Mouse (Mus musculus) heart, postnatal 25 days (tissue): ENCODE measurements around the gene Slc25a10. TPM values are rescaled to one million over a fixed set of nuclear protein-coding genes. Genes with fewer than 3 reads are reported as not detected.

Experiments
- DNase-seq: peaks from one replicate; pipeline ENCODE4 v3.0.0; 2022; ENCODE audit warnings: low spot score
- intact Hi-C: fragments of 180-260 bp; cut with DNase I; formaldehyde crosslinking; loops from one replicate; pipeline ENCODE4 v1.15.1; 2025
- total RNA-seq, 2 experiments: library from RNA; stranded (reverse); gene quantifications; 2 replicates each; pipeline ENCODE4 v1.2.3; 2021

Gene Slc25a10
- total RNA-seq, 2 experiments from 2014 or later: 13.1 to 14.8 TPM

- intact Hi-C loops: no loop called here
- no peak for DNase-seq
Measured at GRCm38 (mm10) chr11:120483448-120483934, 8.1 kb upstream of the Slc25a10 start.

DNA sequence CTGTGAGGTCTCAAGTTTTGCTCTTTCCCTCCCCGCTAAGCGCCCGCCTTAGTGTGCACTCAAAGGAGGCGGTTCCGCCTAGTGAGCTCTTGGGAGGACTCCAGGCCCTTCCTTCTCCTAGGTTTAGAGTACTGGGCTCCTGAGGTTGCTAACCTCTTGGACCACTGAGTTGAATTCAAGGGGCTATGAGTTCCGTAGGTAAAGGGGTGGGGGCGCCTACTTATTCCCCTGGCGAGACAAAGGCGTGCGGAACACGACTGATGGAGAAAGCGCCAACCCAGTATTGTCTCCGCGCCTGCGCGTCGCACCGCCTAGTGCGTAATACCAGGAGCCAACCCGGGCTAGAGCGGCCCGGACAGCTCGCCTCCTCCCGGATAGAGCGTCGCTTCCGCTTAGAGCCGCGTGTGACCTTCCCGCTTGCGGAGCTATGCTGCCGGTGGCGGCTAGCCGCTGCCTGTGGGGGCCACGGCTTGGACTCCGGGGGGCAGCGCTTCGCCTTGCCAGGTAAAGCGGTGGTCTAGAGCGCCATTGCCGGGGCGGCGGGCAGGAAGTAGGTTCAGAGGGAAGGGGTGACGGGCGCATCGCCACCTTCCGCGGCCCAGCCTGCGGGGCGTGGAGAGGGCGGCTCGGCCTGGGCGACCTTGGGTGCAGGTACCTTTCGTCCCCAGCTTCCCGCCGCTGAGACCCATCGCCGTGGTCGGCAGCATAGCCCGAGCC is 7.2 kb upstream of the Slc25a10 start, which contains the start of gene Mrpl12:
Mrpl12 (plus strand) TSS at position 349 of the 717 bp plus-strand sequence.
- DNase-seq: peak; percentile 75
- intact Hi-C loops: no loop called here

GRCm38 (mm10) chr11:120485251-120485650 is 6.4 kb upstream of the Slc25a10 start:
- no peak for DNase-seq
- intact Hi-C loops: loop anchor here (5.0 kb wide), 2 partner anchors 232 to 292 kb away; no protein-coding TSS in a partner anchor

DNA sequence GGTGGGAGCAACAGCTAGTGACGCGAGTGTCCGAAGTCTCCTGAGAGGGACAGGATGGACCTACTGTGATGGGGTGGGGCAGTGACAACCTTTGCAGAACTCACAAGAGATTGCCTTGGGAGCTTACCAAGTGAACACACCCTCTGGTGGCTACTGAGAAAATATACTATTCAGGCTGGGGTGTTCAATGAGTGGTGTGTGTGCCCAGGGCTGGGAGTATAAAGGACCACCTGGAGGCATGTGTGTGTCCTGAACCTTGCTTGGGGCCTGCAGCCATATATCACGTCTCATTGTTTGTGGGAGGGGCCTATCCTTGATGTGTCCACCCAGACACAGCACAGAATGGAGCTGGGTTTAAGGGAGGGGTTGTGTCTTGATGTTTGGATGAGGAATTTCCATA is 3.1 kb upstream of the Slc25a10 start:
- intact Hi-C loops: loop anchor here (2.0 to 5.0 kb wide), 4 partner anchors 20 to 289 kb away; no protein-coding TSS in a partner anchor

GRCm38 (mm10) chr11:120489054-120489761 is 2.4 kb upstream of the Slc25a10 start:
- peak; percentile 40 for DNase-seq
- intact Hi-C loops: loop anchor here (2.0 to 5.0 kb wide), 4 partner anchors 20 to 288 kb away; no protein-coding TSS in a partner anchor

More for the DNA sequence above, 3.1 kb upstream of the Slc25a10 start:
- DNase-seq: no peak

- DNase-seq: no peak
- intact Hi-C loops: no loop called here
Measured at GRCm38 (mm10) chr11:120490291-120491046, 1.2 kb upstream of the Slc25a10 start.

DNA sequence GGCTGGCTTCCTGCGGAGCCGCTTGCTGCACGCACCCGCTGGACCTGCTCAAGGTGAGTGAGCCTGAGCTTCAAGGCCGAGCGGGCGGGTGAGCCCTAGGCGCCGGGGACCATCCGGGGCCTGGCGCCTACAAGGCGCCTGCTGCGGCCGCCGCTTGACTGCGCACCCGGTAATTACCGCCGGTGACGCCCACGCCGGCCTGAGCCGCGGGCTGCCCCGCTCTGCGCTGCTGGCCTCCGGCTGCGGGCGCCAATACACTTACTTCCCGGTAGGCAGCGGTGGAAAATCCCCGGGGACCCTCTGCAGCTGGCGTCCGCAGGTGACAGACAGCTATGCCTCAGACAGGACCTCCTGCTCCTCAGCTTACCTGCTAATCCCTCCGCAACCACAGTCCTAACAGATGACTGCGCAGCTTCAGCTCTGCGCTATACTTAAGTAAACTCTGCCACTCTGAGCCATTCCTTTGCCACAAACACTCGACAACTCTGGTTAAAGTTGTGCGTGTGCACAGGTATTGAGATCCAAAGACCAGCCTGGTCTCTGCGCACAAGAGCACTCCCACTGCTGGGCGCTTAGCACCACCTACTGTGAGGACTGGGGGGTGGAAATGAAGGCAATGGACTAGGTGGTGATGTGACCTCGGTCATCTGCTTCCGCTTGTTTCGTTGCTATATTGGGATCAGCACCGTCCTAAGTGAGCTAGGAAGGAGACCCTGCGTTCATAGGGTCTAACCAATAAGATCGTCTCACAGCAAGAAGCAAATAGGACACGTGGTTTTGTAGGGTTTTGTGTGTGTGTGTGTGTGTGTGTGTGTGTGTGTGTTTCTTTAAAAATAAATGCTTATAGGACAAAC is 611 bp downstream of the Slc25a10 start:
- DNase-seq: no peak
- intact Hi-C loops: no loop called here

GRCm38 (mm10) chr11:120492878-120493203 is 1.2 kb downstream of the Slc25a10 start:
- intact Hi-C loops: no loop called here
- DNase-seq: no peak

DNA sequence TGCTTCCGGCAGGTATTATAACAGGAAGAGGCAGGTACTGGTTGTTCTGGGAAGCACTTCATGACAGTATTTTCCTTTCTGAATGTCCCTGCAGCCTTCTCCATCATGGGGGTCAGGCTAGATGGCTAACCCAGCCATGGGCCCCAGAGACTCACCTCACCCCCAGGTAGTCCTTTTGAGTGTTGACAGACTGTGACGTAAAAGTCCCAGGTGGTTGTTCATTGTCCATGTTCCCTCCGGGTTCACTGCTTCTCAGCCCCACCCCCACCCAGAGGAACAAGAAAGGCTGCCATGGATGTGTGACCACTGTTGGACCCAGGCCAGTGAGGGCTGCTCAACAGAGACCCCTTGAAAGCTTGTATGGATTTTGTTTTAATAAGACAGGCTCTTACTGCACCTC is 1.7 kb downstream of the Slc25a10 start:
- DNase-seq: no peak
- intact Hi-C loops: no loop called here

- no peak for DNase-seq
- intact Hi-C loops: no loop called here
Measured at GRCm38 (mm10) chr11:120493911-120494310, 2.3 kb downstream of the Slc25a10 start.

GRCm38 (mm10) chr11:120497436-120497835 is 5.8 kb downstream of the Slc25a10 start:
- DNase-seq: no peak
- intact Hi-C loops: no loop called here

- intact Hi-C loops: no loop called here
- DNase-seq: no peak
Measured at GRCm38 (mm10) chr11:120498226-120498625, 6.6 kb downstream of the Slc25a10 start.

- intact Hi-C loops: no loop called here
- DNase-seq: no peak
Measured at GRCm38 (mm10) chr11:120498891-120499290, 7.3 kb downstream of the Slc25a10 start.

DNA sequence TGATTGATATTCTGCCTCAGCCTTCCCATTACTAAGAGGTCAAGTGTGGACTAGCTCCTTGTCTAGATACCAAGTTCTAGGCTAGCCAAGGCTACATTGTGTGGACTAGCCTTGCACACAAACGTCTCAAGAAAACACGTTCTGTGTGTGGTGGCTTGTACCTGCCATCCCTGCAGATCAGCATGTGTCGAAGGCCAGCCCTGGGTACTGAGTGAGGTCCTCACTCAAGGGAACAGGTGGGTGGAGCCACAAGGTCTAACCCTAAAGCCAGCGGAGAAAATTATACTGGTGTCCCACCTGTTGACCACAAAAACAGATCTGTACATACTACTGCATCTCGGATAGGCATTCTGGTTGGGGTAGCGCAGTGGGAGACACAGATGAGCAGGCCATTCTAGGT is 8.3 kb downstream of the Slc25a10 start:
- intact Hi-C loops: no loop called here

DNA sequence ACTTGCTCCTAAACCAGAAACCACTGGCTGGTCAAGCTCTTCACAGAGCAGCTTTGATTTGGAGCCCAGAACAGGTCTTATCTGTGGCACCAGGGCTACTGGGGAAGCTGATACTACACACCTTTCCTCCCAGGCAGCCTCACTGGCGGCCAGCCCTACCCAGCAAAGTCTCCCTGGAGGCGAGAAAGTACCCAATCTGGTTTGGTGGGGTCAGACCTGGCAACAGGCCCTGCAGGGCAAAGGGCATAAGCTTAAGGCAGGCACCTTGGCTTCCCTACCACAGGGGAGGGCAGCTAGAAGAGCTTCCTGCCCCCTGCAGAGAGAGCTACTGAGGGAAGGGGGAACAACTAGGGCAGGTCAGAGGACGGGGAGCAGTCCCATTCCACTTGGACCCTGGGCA is 8.7 kb downstream of the Slc25a10 start:
- intact Hi-C loops: no loop called here
- no peak for DNase-seq

More for the DNA sequence above, 8.3 kb downstream of the Slc25a10 start:
- no peak for DNase-seq

- intact Hi-C loops: no loop called here
- no peak for DNase-seq
Measured at GRCm38 (mm10) chr11:120501018-120501417, 9.4 kb downstream of the Slc25a10 start.

DNA sequence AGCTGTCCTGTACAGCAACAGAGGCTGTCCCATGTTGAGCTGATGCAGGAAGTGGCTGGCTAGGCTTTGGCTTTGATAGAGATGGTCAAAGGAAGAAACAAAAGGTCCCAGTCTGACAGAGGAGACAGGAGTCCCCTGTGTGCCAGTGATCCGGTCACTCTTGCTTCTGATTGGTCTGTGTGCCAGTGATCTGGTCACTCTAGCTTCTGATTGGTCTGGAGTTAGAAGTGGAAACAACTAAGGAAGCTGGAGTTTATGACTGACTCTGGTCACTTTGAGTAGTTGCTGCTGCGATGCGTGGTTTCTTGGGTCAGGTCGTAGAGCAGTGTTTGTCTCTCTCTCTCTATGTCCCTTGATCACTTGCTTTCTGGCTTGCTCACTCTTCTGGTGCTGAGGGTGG is 10.1 kb downstream of the Slc25a10 start:
- intact Hi-C loops: no loop called here
- no peak for DNase-seq

- intact Hi-C loops: no loop called here
- DNase-seq: no peak
Measured at GRCm38 (mm10) chr11:120505661-120506060, 14.0 kb downstream of the Slc25a10 start.

DNA sequence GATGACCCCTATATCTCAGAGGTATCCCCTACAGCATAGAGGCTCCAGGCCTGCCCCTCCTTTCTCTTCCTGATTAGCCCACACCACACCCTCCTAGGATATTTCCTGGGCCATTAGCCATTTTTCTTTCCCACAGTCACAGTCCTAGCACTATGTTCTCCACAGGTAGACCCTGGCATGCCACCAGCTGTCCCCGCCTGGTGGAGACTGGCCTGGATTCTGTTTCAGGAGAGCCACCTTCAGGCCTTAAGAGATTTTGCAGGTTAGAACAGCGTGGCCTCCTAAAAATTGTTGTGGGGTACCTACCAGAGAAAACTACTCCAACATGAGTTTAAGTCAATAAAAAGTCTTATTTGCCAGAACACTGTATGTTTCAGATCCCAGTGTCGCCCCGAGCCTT is 15.3 kb downstream of the Slc25a10 start:
- no peak for DNase-seq
- intact Hi-C loops: no loop called here
